Mouse (Mus musculus): ENCODE measurements around the gene Tmem243. TPM values are rescaled to one million over a fixed set of nuclear protein-coding genes. Genes with fewer than 3 reads are reported as not detected.

The Tmem243 gene
- 20.8 and 21.2 TPM in 2 replicates for polyA plus RNA-seq (2012; rRNA removed)

DNA sequence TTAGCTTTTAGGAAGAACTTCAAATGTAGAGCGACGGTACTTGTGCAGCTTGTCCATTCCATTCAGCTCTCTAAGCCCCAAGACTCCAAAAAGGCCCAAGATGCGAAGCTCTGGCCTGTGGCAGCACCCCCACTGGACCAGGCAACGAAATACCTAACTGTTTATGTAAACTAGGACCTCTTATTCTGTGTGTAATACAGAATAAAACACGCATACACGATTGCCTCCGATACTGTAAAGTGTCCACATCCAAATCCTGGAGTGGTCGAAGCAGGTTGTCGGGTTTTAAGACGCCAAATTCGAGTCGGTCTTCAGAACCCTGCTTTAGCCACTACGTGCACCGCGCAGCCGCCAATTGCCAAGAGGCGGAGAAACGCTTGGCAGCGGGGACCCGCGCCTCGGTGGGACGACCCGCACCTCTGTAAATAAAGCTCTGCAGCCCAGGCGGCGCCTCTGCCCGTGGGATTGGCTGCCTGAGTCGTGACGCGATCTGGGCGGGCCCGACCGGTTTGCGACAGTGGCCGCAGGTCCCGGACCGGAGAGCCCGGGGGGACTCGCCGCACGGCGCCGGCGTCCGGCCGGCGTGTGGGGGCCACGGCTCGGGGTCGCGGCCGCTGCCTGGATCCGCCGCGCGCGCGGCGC is at the start of gene Tmem243:
Gene Tmem243 (plus strand): TSS at position 462 of the 642 bp plus-strand sequence.
- under 1% methylated on average over 59 of the region's 59 CpGs for WGBS
- H3K4me1 ChIP-seq (ENCODE audit: control insufficient read depth, insufficient read depth, low read length), result peaks cover 4% of the 10 kb centered on the region; the same call in 1 of the 2 replicates
- no peaks in the 10 kb centered on the region for H3K27me3 ChIP-seq (ENCODE audit: control insufficient read depth, insufficient read depth, low read length)
- peak; percentile 91 to 93 for DNase-seq
- peak within 1 kb of the TSS; percentile 18; the same call in 1 of the 2 replicates for H3K27ac ChIP-seq (ENCODE audit: insufficient read depth, low read length)
- H3K4me3 ChIP-seq (replicated peaks; ENCODE audit: insufficient read depth, low read depth, low read length), result peak within 1 kb of the TSS; percentile 79
- TF ChIP-seq POLR2A (IDR thresholded peaks at IDR 0.05; ENCODE audit: borderline replicate concordance, insufficient read depth, low read length) (peak; percentile 55), CTCF (IDR thresholded peaks at IDR 0.05; ENCODE audit: borderline replicate concordance, insufficient read depth, low read depth, low read length) (no peak)

DNA sequence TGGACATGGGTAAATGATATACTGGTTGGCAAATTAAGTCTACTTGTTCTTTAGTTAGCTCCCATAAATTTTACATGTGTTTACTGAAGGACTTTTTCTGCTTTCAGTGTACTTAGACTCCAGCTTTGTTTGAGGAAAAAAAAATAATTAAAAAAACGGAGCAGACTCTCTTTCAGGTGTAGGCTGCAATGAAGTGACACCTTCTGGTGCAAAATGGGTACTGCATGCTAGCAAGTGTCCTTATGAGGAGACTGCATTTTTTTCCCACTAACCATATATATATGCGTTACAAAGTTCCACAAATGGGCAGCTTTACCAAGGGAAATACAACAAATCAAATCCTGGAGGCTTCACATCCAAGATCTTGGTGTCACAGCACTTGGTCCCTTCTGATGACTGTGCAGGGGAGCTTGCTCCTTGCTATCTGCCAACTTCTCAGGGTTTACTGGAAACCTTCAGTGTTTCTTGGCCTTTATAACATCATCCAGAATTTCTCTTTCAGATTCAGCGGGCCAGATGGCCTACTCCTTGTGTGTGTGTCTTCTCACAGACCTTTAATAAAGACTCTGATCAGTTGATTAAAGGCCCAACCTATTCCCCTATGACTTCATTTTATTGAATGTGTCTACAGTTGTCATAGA is 44.3 kb upstream of the Tmem243 start:
- Histone ChIP-seq H3K4me3 (replicated peaks; ENCODE audit: insufficient read depth, low read depth, low read length) (no peak overlapping the region), H3K27ac (ENCODE audit: insufficient read depth, low read length) (no peak overlapping the region), H3K27me3 (ENCODE audit: control insufficient read depth, insufficient read depth, low read length) (no peaks in the 10 kb centered on the region), H3K4me1 (ENCODE audit: control insufficient read depth, insufficient read depth, low read length) (no peaks in the 10 kb centered on the region)
- DNase-seq, result peak; percentile 55 to 56
- 18% methylated on average over 3 of the region's 3 CpGs for WGBS
- TF ChIP-seq CTCF (IDR thresholded peaks at IDR 0.05; ENCODE audit: borderline replicate concordance, insufficient read depth, low read depth, low read length) (peak; percentile 42; the same call in 1 of the 2 replicates), POLR2A (IDR thresholded peaks at IDR 0.05; ENCODE audit: borderline replicate concordance, insufficient read depth, low read length) (no peak)

DNA sequence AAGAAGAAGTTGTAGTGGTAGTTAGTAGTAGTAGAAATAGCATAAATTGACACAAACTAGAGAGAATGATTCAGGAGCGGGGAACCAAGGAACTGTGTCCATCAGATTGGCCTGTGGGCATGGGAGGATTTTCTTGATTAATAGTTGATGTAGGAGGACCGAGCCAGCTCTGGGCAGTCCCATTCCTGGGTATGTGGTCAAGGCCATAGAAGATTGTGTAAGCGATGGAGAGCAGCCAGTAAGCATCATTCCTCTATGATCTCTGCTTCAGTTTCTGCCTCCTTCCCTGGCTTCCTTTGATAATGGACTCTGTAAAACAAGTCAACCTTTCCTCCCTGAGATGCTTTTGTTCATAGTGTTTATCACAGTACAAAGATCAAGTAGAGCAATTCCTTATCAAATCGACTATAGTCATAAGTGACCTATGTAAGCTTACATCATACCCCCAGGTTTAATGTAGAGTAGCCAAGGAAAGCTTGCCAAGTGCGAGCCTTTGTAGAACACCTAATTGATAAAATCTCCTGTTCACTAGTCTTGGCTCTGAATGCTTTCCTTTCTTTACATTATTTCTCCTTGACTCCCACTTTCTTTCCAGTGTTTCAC is 43.1 kb upstream of the Tmem243 start:
- Histone ChIP-seq H3K27ac (ENCODE audit: insufficient read depth, low read length) (no peak overlapping the region), H3K4me3 (replicated peaks; ENCODE audit: insufficient read depth, low read depth, low read length) (no peak overlapping the region), H3K27me3 (ENCODE audit: control insufficient read depth, insufficient read depth, low read length) (no peaks in the 10 kb centered on the region), H3K4me1 (ENCODE audit: control insufficient read depth, insufficient read depth, low read length) (no peaks in the 10 kb centered on the region)
- DNase-seq, result no peak
- TF ChIP-seq POLR2A (IDR thresholded peaks at IDR 0.05; ENCODE audit: borderline replicate concordance, insufficient read depth, low read length), result no peak
- TF ChIP-seq CTCF (IDR thresholded peaks at IDR 0.05; ENCODE audit: borderline replicate concordance, insufficient read depth, low read depth, low read length), result no peak
- WGBS, result 90% methylated on average over 5 of the region's 5 CpGs

DNA sequence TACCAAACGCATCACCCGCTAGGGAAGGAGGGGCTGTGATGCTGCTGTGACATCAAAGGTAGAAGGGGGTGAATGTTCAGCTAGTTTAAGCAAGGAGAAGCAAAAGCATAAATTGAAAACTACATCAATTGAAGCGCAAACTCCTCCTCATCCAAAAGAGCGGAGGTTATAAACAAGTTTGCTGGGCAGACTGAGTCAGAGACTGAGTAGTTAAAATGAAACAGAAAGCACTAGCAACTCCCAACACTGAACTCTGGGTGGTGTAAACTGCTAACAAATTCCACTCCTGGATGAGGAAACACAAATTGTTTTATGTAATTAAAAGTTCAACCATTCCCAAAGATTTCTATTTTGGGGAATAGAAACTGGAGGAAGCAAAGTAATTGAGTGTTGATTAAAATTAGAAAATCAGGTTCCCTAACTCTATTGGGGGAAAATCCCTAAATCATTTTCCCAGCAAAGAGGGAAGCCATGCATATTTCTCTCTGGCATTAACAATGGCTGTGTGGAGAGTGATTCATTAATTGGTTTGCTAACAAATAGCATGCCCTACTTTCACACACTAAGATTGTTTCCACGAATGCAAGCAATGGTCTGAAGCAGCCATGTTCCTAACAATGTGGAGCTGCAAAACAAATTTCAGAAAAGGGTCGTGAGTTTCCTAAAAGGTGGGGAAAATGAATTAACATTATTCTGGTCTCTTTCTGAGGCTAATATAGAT is 41.0 kb upstream of the Tmem243 start:
- Histone ChIP-seq H3K27me3 (ENCODE audit: control insufficient read depth, insufficient read depth, low read length) (no peaks in the 10 kb centered on the region), H3K4me3 (replicated peaks; ENCODE audit: insufficient read depth, low read depth, low read length) (no peak overlapping the region), H3K4me1 (ENCODE audit: control insufficient read depth, insufficient read depth, low read length) (no peaks in the 10 kb centered on the region), H3K27ac (ENCODE audit: insufficient read depth, low read length) (no peak overlapping the region)
- DNase-seq, result no peak
- no peak for TF ChIP-seq POLR2A (IDR thresholded peaks at IDR 0.05; ENCODE audit: borderline replicate concordance, insufficient read depth, low read length)
- TF ChIP-seq CTCF (IDR thresholded peaks at IDR 0.05; ENCODE audit: borderline replicate concordance, insufficient read depth, low read depth, low read length), result no peak
- WGBS, result 79% methylated on average over 6 of the region's 6 CpGs

DNA sequence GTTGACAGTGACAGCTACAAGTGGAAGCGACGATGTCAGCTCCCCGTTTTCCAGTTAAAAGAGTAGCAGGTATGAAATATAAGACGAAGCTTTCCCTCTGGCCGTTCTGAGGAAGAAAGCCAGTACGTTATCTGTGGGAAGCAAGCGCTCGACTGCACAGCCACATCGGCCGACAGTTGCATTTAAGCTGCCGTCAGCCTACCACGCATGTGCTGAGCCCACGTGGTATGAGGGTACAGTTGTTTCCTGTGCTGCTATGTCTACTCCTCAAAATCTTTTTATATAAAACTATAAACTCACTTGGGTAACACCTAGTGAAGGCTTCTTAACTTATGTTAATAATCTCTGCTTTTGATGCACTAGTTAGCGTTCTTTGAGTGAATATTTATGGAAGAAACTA is 40.2 kb upstream of the Tmem243 start:
- TF ChIP-seq POLR2A (IDR thresholded peaks at IDR 0.05; ENCODE audit: borderline replicate concordance, insufficient read depth, low read length), result no peak
- Histone ChIP-seq H3K4me3 (replicated peaks; ENCODE audit: insufficient read depth, low read depth, low read length) (no peak overlapping the region), H3K27me3 (ENCODE audit: control insufficient read depth, insufficient read depth, low read length) (no peaks in the 10 kb centered on the region), H3K27ac (ENCODE audit: insufficient read depth, low read length) (no peak overlapping the region), H3K4me1 (ENCODE audit: control insufficient read depth, insufficient read depth, low read length) (no peaks in the 10 kb centered on the region)
- WGBS, result 88% methylated on average over 14 of the region's 14 CpGs
- DNase-seq, result no peak

DNA sequence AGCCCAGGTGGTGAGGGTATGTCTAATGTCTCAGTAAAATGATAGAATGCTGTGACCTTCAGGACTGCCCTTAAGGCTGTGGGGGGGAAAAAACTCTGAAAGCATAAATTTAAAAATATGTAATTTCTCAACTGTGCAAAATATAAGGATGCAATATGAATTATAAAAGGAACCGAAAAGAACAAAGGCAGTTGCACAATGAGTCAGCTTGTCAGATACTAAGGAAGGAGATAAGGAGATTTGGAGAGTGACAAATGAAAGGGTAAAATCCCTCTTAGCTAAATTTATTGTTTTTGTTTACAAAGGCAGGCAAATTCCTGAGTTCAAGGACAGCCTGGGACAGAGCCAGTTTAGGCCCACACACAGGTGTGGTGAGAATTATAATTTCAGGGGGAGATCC is 36.3 kb upstream of the Tmem243 start:
- no peak overlapping the region for H3K27ac ChIP-seq (ENCODE audit: insufficient read depth, low read length)
- 93% methylated on average over 1 of the region's 1 CpGs for WGBS

DNA sequence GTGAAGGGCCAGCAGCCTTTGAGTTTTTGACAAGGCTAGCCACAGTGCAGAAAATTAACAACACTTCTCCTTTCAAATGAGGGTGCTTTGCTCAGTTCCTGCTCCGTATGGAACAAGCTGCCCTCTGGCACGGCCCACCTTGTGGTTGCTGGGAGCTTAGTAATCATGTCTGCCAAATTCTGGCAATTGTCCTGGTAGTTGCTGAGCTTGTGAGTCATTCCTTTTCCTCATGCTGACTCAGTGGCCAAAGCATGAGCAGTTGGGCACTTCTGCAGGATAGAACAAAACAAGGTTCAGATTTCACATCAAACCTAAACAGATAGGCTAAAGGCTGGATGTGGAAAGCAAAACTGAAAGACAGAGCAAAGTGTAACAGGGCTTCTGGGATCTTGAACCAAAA is 31.6 kb upstream of the Tmem243 start:
- Histone ChIP-seq H3K4me1 (ENCODE audit: control insufficient read depth, insufficient read depth, low read length) (no peaks in the 10 kb centered on the region), H3K4me3 (replicated peaks; ENCODE audit: insufficient read depth, low read depth, low read length) (no peak overlapping the region), H3K27ac (ENCODE audit: insufficient read depth, low read length) (peak overlapping the region; percentile 40; the same call in 1 of the 2 replicates), H3K27me3 (ENCODE audit: control insufficient read depth, insufficient read depth, low read length) (no peaks in the 10 kb centered on the region)
- peak; percentile 72 to 92 for DNase-seq
- 2% methylated on average over 2 of the region's 2 CpGs for WGBS
- TF ChIP-seq POLR2A (IDR thresholded peaks at IDR 0.05; ENCODE audit: borderline replicate concordance, insufficient read depth, low read length) (no peak), CTCF (IDR thresholded peaks at IDR 0.05; ENCODE audit: borderline replicate concordance, insufficient read depth, low read depth, low read length) (no peak; the same call in 1 of the 2 replicates)

More for the DNA sequence above, 36.3 kb upstream of the Tmem243 start:
- TF ChIP-seq CTCF (IDR thresholded peaks at IDR 0.05; ENCODE audit: borderline replicate concordance, insufficient read depth, low read depth, low read length), result no peak
- no peak for TF ChIP-seq POLR2A (IDR thresholded peaks at IDR 0.05; ENCODE audit: borderline replicate concordance, insufficient read depth, low read length)
- DNase-seq, result no peak
- Histone ChIP-seq H3K4me1 (ENCODE audit: control insufficient read depth, insufficient read depth, low read length) (no peaks in the 10 kb centered on the region), H3K4me3 (replicated peaks; ENCODE audit: insufficient read depth, low read depth, low read length) (no peak overlapping the region), H3K27me3 (ENCODE audit: control insufficient read depth, insufficient read depth, low read length) (no peaks in the 10 kb centered on the region)

All from cerebellum, adult 2 months (tissue).